Mouse (Mus musculus) cortical plate, adult 2 months (tissue): Measurements from ENCODE around the gene Tas2r137.

Experiments
- CTCF ChIP-seq: fragments of 200-500 bp; IDR thresholded peaks from 2 replicates; pipeline ENCODE4 v1.5.1; 2011; ENCODE audit warnings: mild to moderate bottlenecking, control low read depth, low read length; ENCODE audit not compliant: insufficient read depth; ENCODE audit errors: extremely low read depth
- POLR2A ChIP-seq: fragments of 200-500 bp; IDR thresholded peaks from 2 replicates; pipeline ENCODE4 v1.6.1; 2011; ENCODE audit warnings: mild to moderate bottlenecking, low read length, control low read depth; ENCODE audit not compliant: insufficient read depth; ENCODE audit errors: extremely low read depth

DNA sequence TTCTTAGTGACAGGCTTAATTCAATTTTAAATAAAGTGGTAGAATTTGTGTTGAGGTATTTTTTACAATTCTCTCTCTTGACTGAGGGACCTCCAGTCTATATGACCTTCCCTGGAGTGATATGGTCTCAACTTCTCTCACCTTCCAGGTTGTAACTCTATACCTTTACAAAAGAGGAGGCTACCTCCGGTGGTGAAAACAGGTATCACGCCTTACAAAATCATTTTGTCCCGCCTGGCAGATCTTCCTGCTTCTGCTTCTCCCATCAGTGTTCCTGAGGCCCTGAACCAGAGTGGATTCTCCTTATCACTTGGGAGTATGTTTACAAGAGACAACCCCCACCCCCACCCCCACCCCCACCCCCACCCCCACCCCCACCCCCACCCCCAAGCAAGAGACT lies 49.3 kb upstream of the Tas2r137 start:
- TF ChIP-seq CTCF (no peak), POLR2A (no peak)
